Mouse (Mus musculus): ENCODE results near the gene Itpk1. TPM values are rescaled to one million over a fixed set of nuclear protein-coding genes. Genes with fewer than 3 reads are reported as not detected.

Itpk1 gene
- polyA plus RNA-seq, 1 experiment from 2014 or later: 16.9 TPM

DNA sequence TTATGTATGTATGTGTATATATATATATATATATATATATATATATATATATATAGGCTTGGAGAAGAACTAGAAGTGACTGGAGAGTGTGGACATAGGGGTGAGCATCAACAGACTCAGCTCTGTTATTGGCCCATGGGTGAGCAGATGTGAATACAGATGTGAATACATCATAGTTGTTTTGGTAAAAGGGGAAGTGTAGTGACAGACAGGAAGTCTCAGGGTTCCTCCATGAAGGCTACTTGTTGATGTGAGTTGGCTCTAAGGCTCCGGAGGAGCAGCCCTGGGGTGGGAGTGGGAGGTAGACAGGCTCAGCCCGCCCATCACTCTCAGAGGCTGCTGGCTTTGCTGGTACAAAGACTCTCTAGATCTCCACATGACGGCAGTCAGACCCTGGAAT is 180.5 kb downstream of the Itpk1 start:
- Histone ChIP-seq H3K4me1 (peaks cover 6% of the 10 kb centered on the region), H3K27ac (replicated peaks) (no peak overlapping the region), H3K36me3 (no peaks in the 10 kb centered on the region), H3K4me3 (no peak overlapping the region), H3K9me3 (replicated peaks) (no peaks in the 10 kb centered on the region), H3K27me3 (ENCODE audit: low read depth, poor library complexity, severe bottlenecking) (no peaks in the 10 kb centered on the region)
- DNase-seq (ENCODE audit: low spot score): no peak
- 72% methylated on average over 3 of the region's 3 CpGs for WGBS

DNA sequence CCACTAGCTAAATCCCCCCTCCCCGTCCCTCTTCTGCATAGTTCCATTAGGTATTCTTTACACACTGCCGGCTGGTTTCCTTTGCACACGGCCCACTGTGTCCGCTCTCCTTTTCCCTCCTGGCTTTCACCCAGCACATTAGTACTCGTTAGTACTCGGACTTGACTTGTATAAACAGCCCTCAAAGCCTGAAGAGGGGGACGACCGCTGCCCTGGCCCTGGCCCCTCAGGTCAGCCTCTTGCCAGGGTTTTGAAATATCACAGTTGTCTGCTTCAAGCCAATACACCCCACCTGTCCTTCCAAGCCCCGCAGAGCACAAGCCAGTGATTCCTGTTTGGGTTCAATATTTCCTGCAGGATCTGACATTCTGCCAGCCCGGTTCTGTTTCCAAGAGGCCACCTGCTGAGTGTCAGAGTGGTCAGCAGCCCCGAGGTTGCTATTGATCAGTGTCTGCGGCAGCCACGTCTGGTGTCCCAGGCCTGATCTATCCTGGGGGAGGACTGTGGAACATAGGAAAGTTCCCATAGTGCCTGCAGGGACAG is 182.9 kb downstream of the Itpk1 start:
- Histone ChIP-seq H3K9me3 (replicated peaks) (no peaks in the 10 kb centered on the region), H3K27me3 (ENCODE audit: low read depth, poor library complexity, severe bottlenecking) (no peaks in the 10 kb centered on the region), H3K4me3 (no peak overlapping the region), H3K4me1 (peaks cover 6% of the 10 kb centered on the region), H3K27ac (replicated peaks) (no peak overlapping the region), H3K36me3 (no peaks in the 10 kb centered on the region)
- 61% methylated on average over 13 of the region's 13 CpGs for WGBS
- DNase-seq (ENCODE audit: low spot score): no peak

DNA sequence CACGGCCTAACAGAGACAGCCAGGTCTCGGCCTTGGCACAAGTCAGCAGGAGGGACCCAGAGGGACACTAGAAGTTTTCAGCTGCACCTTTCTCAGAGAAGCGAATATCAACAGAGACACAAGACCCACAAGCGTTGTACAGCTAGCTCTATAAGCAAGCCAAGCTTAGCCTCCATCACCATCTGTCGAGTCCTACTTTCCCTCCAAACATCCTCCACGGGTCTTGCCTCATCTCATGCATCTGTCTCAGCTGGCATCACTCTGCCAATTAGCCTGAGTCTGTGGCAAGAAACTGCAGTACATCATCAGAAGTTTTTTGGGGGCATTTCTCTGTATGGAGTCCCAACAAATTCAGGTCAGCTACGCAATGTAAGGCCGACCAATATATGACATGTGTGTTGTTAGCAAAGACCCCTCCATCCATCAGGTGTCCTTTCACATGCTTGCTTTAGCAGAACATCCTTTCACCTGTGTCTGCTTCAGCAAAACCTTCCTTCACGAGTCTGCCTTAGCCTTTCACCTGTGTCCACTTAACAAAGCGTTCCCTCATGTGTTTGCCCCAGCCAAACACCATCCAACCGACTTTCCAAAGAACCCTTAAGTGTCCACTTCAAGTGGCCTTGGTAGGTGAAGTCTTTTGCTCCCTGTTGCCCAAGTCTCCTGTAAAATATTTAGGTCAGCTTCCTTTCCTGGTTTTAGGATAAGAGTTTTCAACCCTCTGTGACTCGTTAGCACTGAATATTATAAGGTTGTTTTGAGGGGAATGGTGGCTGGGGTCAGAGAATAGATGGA is 184.6 kb downstream of the Itpk1 start:
- no peak overlapping the region for H3K27ac ChIP-seq (replicated peaks)
- H3K4me3 ChIP-seq: no peak overlapping the region
- peaks cover 6% of the 10 kb centered on the region for H3K4me1 ChIP-seq
- H3K36me3 ChIP-seq: no peaks in the 10 kb centered on the region
- H3K9me3 ChIP-seq (replicated peaks): no peaks in the 10 kb centered on the region
- H3K27me3 ChIP-seq (ENCODE audit: low read depth, poor library complexity, severe bottlenecking): no peaks in the 10 kb centered on the region
- 90% methylated on average over 12 of the region's 12 CpGs for WGBS
- DNase-seq (ENCODE audit: low spot score): no peak

MicroRNA genes within 50 kb of the gene (microRNA counts, 519-probe panel; counts per million panel counts)
- microRNA mmu-miR-1936: not detected

Small RNA genes within 50 kb of the gene (microRNA-seq; reads per million reads assigned to microRNA genes)
- not detected for gene Mir1936

Other genes with a start within 250 kb of the Itpk1 start
- gene Golga5, start 235.8 kb downstream of the Itpk1 start, polyA plus RNA-seq (2016; fragmentation: Nextera tagmentation; extraction: Ambion mirVana): 24.6 and 30.3 TPM in 2 replicates
- gene Chga, start 150.0 kb downstream of the Itpk1 start, polyA plus RNA-seq (2016; fragmentation: Nextera tagmentation; extraction: Ambion mirVana): 14.5 and 23.7 TPM in 2 replicates
- 38.4 and 44.6 TPM in 2 replicates for gene Moap1, start 38.7 kb upstream of the Itpk1 start, polyA plus RNA-seq (2016; fragmentation: Nextera tagmentation; extraction: Ambion mirVana)
- gene Tmem251, start 38.8 kb upstream of the Itpk1 start, polyA plus RNA-seq (2016; fragmentation: Nextera tagmentation; extraction: Ambion mirVana): 13.2 and 14.0 TPM in 2 replicates
- not detected in 2 replicates for gene Gm28051, start 52.8 kb upstream of the Itpk1 start, polyA plus RNA-seq (2016; fragmentation: Nextera tagmentation; extraction: Ambion mirVana)
- gene Gon7, start 52.9 kb upstream of the Itpk1 start, polyA plus RNA-seq (2016; fragmentation: Nextera tagmentation; extraction: Ambion mirVana): 50.3 and 52.7 TPM in 2 replicates
- gene Ubr7, start 53.0 kb upstream of the Itpk1 start, polyA plus RNA-seq (2016; fragmentation: Nextera tagmentation; extraction: Ambion mirVana): 64.4 and 67.1 TPM in 2 replicates
- gene Gm20604, start 53.7 kb upstream of the Itpk1 start, polyA plus RNA-seq (2016; fragmentation: Nextera tagmentation; extraction: Ambion mirVana): 34.8 and 37.3 TPM in 2 replicates
- 15.8 and 16.4 TPM in 2 replicates for gene Btbd7, start 173.5 kb upstream of the Itpk1 start, polyA plus RNA-seq (2016; fragmentation: Nextera tagmentation; extraction: Ambion mirVana)
- gene Cox8c, start 194.4 kb upstream of the Itpk1 start, polyA plus RNA-seq (2016; fragmentation: Nextera tagmentation; extraction: Ambion mirVana): not detected in 2 replicates
- gene Unc79, start 243.9 kb upstream of the Itpk1 start, polyA plus RNA-seq (2016; fragmentation: Nextera tagmentation; extraction: Ambion mirVana): 0.70 and 1.3 TPM in 2 replicates